Mouse (Mus musculus) layer of hippocampus, adult 18-20 months (tissue): ENCODE measurements around the gene Pou2af1. TPM values are rescaled to one million over a fixed set of nuclear protein-coding genes. Genes with fewer than 3 reads are reported as not detected.

Source experiments
- DNase-seq, 2 experiments: peaks; one replicate each; pipeline ENCODE4 v3.0.0; 2022; ENCODE audit warnings: low spot score in 2 of 2
- total RNA-seq, 2 experiments: library from RNA; stranded (reverse); gene quantifications; 2 replicates each; pipeline ENCODE4 v1.2.3; 2021

Gene Pou2af1
- total RNA-seq, 2 experiments from 2014 or later = 0.17 TPM; not detected in 1

- no peak for DNase-seq
Observed at GRCm38 (mm10) chr9:51215949-51216348, 2.4 kb downstream of the Pou2af1 start.

DNA sequence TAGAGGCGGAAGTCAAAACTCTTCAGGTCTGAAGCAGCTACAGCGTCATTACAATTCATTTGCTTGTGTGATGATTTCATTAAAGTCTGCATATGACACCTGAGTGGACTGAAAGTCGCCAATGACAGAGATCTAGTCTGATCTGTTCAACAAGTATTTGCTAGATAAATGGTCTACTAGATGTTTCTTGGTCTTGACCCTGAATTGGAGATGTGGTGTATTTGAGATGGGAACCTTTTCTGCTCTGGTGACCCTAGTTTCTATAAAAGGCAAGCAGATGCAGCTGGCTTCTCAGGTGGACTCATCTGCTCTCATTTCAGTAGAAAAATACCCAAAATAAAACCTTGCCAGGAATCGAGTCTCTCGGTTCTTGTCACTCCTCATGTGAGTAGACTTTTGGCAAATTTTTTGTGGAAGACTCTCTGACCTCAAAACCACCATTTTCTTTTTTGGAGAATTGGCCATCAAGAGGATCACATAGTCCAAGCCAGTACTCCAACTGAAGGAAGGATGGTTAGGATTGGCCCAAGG, 12.2 kb downstream of the Pou2af1 start:
- no peak for DNase-seq

- DNase-seq = no peak
Observed at GRCm38 (mm10) chr9:51230701-51231389, 17.3 kb downstream of the Pou2af1 start.

- no peak for DNase-seq
Observed at GRCm38 (mm10) chr9:51232163-51232562, 18.7 kb downstream of the Pou2af1 start.

GRCm38 (mm10) chr9:51238741-51239385, 25.4 kb downstream of the Pou2af1 start:
- peak; percentile 68 to 69 for DNase-seq

DNA sequence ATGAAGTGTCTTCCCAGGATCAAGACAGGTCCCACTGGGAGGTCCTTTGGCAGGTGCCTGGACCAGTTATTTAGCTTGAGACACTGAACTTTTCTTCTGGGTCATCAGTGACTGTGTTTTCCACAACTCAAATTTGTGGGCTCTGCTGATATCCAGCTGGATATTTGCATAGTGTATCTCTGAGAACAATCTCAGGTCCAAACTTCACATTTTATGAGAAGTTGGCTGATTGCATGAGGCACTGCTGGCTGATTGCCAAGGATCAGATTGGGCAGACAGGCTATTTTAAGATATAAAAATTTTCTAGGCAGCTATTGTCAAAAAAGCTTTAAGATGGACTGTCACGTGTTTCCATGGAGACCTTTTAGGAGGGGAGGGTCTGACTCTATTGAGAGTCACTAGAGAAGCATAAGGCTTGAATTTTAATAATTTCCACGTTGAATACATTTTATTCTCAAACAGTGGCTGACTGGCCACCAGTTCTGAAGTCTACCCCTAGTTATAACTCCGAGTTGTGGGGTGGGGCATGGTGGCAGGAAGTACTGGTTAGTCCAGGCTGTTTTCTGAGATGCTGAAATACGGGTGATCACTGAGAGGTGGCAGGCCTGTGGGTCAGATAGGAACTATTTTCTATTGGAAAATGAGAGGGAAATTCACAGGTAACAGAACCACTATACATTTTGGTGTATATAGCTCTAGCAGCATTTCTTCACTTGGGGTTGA, 43.4 kb downstream of the Pou2af1 start:
- no peak for DNase-seq

DNA sequence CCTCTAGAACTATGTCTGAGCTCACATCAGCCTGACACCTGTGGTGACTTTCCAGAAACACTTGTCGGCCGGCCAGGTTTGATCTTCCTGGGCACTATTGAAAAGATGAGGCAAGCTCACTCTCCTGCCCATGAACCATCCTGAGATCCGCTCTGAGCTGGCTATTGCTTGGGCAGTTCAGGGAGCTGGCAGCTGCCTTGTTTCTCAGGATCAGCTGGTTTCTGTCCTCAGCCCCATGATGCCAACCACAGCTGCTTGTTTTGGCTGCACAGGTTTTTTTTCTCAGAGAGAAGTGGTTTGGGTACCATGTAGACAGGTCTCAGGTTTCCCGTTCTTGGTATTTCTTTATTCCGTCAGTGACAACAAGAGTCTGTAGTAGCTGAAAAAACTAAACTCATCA, 44.9 kb downstream of the Pou2af1 start:
- no peak for DNase-seq

DNA sequence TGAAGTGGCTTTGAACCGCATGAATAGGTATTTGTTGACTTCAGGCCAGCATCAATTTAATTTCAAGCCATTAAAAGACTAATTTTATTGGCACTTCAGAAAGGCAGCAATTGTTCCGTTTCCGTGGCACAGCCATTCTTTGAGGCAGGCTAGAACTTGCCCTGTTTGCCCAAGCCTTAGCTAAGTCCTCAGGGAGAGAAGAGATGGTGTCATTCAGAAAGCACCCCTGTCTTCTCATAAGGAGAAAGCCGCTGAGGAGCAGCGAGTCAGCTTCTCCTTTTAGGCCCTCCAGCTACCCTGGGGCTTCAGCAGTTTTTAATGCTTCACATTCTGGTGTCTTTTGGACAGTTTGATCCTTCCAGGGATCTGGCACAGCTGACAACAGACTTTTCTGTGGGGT, 55.3 kb downstream of the Pou2af1 start:
- DNase-seq = no peak

- no peak for DNase-seq
Observed at GRCm38 (mm10) chr9:51271073-51271472, 57.6 kb downstream of the Pou2af1 start.

GRCm38 (mm10) chr9:51272102-51272501, 58.6 kb downstream of the Pou2af1 start:
- DNase-seq = no peak

DNA sequence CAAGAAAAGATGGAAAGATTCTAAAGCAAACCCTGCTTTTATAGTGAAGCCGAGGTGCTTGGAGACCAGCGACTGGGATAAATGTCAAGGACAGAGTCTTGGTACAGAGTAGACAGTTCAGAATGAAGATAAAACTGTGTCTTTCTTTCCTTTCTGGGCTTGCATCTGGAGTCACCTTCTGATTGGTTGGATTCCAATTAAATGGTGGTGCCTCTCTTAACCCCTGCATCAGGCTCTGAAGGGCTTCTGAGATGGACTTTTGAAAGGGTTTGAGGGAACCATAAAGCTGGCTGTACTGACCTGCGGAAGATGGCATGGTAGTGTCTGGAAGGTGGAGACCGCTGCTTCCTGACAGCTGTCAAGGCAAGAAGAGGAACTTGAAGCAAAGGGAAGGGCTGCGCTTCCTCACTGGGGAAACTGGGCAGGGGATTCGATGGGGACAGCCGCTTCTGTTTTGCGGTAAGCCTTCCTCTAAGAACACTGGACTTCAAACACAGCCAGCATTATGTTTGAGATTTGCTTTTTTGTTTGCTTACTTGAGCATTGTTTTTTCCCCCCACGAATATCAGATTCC, 60.2 kb downstream of the Pou2af1 start:
- DNase-seq = no peak

GRCm38 (mm10) chr9:51274678-51275077, 61.2 kb downstream of the Pou2af1 start:
- no peak for DNase-seq

GRCm38 (mm10) chr9:51277834-51278498, 64.5 kb downstream of the Pou2af1 start:
- DNase-seq = no peak

- peak; percentile 30 to 56 for DNase-seq
Observed at GRCm38 (mm10) chr9:51278500-51279381, 65.2 kb downstream of the Pou2af1 start, which contains the start of gene Colca2. Gene Colca2 (minus strand): TSS chr9:51278569.

- DNase-seq = no peak
Observed at GRCm38 (mm10) chr9:51286079-51286478, 72.6 kb downstream of the Pou2af1 start.

Other genes starting within 250 kb of the Pou2af1 start
- 10 to 100 TPM; 42.6 to 48.2 TPM for gene Sik2, start 204.6 kb upstream of the Pou2af1 start, total RNA-seq
- gene Btg4, start 152.8 kb upstream of the Pou2af1 start, total RNA-seq = not detected
- 1 to 10 TPM; 3.6 to 5.9 TPM for gene Layn, start 136.6 kb upstream of the Pou2af1 start, total RNA-seq
- under 1 TPM in 1 of 2 experiments, not detected in 1; 0.67 TPM for gene 4833427G06Rik, start 111.6 kb upstream of the Pou2af1 start, total RNA-seq
- gene Gm32742, start 48.2 kb upstream of the Pou2af1 start, total RNA-seq = not detected
- 1 to 10 TPM; 1.1 to 1.3 TPM for gene Colca2, start 64.9 kb downstream of the Pou2af1 start, total RNA-seq
- not detected for gene 1810046K07Rik, start 115.2 kb downstream of the Pou2af1 start, total RNA-seq